Mouse (Mus musculus): ENCODE measurements at regions not wholly inside any gene's neighbourhood (a gene's known extent, or its start where the extent isn't known, plus 50 kb on each side); places are given as distances from the start of the nearest gene placed in this dataset.

DNA sequence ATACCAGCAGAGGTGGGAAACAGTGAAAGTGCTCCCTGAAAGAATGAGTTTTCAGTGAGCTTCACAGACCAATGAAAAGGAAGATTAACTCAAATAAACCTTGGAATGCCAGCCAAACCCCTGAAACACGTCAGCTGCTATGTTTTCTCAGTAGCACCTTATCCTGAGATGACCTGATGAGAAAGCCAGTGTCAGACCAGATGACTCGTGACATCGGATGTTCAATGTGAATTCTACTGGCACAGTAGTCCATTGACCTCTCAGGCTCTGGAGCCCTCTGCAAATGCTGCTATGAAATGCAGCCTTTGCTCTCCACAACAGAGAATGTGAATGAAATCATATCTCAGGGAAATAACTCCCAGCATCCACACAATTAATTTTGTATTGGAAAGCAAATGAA is 358.6 kb upstream of the Nr3c2 start:
- no peak for DNase-seq

DNA sequence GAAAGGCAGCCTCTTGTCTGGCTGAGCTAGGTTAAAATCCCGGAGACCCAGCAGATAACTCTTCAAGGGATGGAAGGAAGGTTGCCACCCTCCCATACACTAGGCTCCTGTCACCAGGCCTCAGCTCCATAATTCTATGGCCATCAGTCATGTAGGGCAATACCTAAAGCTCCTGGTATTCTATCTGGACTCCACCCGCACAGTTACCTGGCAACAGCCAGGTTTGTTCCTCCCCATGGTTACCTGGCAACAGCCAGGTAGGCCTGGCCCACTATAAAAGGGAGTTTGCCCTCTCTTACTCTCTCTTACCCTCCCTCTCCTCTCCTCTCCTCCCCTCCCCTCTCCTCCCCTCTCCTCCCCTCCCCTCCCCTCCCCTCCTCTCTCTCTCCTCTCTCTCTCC is 347.6 kb upstream of the Nr3c2 start:
- DNase-seq: no peak

DNA sequence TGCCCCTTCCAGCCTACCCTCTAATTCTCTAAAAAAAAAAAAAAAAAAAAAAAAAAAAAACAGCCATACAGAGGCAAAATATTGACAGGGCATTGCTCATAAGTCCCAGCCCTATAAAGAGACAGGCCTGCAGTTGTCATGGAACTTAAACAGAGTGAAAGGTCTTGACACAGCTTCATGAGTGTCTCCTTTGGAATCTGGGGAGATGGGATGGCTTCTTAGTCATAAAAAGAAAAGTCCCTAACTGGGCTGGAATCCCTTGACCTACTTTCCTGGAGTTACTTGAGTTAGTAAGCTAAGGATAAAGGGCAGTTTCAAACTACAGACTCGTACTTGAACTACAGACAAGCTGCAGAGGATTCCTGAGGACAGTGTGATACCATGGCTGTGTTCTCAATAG is 297.7 kb upstream of the Nr3c2 start:
- DNase-seq: no peak

DNA sequence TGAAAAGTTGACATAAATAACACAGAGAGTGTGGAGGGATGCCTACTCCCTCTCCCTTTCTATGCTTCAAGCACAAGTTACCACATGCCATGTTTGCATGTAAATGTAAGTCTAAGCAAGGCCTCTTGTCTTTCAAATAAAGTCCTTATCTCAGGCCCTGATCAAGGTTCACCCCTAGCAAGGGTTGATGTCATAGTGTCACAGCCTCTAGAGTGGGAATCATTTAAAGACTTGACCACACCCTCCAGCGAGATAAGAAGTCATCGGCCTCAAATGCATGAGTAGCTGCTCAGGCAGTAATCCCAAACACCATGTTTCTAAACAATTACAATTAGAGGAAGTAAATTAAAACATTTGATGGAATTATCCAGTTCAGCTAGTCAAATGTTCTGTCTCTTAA is 280.5 kb upstream of the Nr3c2 start:
- DNase-seq: no peak

DNA sequence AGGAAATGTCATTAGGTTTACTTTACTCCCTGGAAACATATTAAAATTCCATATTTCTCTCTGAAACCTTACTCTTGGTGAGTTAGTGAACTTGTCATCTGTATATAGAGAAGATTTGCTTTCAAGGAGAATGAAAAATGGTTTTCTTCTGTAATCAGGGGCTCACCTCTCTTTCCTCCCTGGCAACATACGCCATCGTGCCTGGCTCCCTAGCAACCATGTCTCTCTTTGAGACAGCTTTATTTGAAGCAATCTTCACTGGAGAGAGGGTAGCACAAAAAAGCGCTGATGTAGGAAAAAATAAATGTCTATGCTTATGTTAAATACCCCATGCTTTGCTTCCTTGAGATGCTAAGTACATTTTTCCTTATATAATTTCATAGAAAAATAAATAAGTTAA is 278.4 kb upstream of the Nr3c2 start:
- DNase-seq: no peak

DNA sequence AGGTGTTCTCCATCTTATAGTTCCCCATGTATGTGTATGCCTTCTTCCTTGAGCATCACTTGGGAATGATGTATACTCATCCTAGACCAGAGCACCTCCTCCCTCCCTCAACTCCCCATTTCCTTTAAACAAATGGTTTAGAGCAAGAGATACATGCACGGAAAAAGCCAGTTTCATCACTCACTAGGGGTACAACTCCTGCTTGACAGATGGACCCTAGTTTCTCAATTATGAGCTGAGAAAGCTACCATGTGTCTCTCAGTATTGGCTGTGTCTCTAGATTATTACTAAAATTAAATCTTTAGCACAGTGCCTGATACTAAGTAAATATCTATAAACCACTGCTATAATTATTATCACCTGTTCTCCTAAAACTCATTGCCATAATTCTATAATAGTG is 266.2 kb upstream of the Nr3c2 start:
- DNase-seq: no peak

Measured in cerebellum, adult 8-10 months (tissue).